Mouse (Mus musculus): ENCODE results near the gene Poldip2.
"Not testable (repeated sequence)": the region's sequence is repeated elsewhere in the genome, so short reads cannot be mapped to it uniquely, and the experiment has no call there.

Gene Poldip2

GRCm38 (mm10) chr11:78500623-78501202, 11.3 kb upstream of the Poldip2 start:
- in situ Hi-C loops (cut with MseI, MboI): no loop called here

- in situ Hi-C loops (cut with MseI, MboI): no loop called here
Measured at GRCm38 (mm10) chr11:78501529-78501928, 10.5 kb upstream of the Poldip2 start.

GRCm38 (mm10) chr11:78502909-78503650, 8.9 kb upstream of the Poldip2 start, which contains the start of gene Sebox:
TSS of gene Sebox (plus strand) at chr11:78503447.
- in situ Hi-C loops (cut with MseI, MboI): no loop called here

GRCm38 (mm10) chr11:78505430-78505829, 6.6 kb upstream of the Poldip2 start:
- in situ Hi-C loops (cut with MseI, MboI): no loop called here

- in situ Hi-C loops (cut with MseI, MboI): no loop called here
Measured at GRCm38 (mm10) chr11:78509148-78509547, 2.8 kb upstream of the Poldip2 start.

GRCm38 (mm10) chr11:78513106-78513790, 1.3 kb downstream of the Poldip2 start:
- in situ Hi-C loops (cut with MseI, MboI): no loop called here

- in situ Hi-C loops (cut with MseI, MboI): no loop called here
Measured at GRCm38 (mm10) chr11:78515549-78516325, 3.7 kb downstream of the Poldip2 start.

GRCm38 (mm10) chr11:78518931-78519330, 6.9 kb downstream of the Poldip2 start:
- in situ Hi-C loops (cut with MseI, MboI): no loop called here

- in situ Hi-C loops (cut with MseI, MboI): no loop called here
Measured at GRCm38 (mm10) chr11:78521880-78522279, 9.9 kb downstream of the Poldip2 start.

- in situ Hi-C loops (cut with MseI, MboI): no loop called here
Measured at GRCm38 (mm10) chr11:78522481-78522997, 10.5 kb downstream of the Poldip2 start.

GRCm38 (mm10) chr11:78523241-78523955, 11.4 kb downstream of the Poldip2 start:
- in situ Hi-C loops (cut with MseI, MboI): no loop called here

- in situ Hi-C loops (cut with MseI, MboI): no loop called here
Measured at GRCm38 (mm10) chr11:78524838-78525237, 12.8 kb downstream of the Poldip2 start.

GRCm38 (mm10) chr11:78528714-78529113, 16.7 kb downstream of the Poldip2 start:
- in situ Hi-C loops (cut with MseI, MboI): no loop called here

GRCm38 (mm10) chr11:78530001-78530400, 18.0 kb downstream of the Poldip2 start:
- in situ Hi-C loops (cut with MseI, MboI): no loop called here

GRCm38 (mm10) chr11:78531046-78531445, 19.1 kb downstream of the Poldip2 start:
- in situ Hi-C loops (cut with MseI, MboI): no loop called here

- in situ Hi-C loops (cut with MseI, MboI): not testable (repeated sequence)
Measured at GRCm38 (mm10) chr11:78531515-78531914, 19.5 kb downstream of the Poldip2 start.

- in situ Hi-C loops (cut with MseI, MboI): no loop called here
Measured at GRCm38 (mm10) chr11:78534516-78534915, 22.5 kb downstream of the Poldip2 start.

- in situ Hi-C loops (cut with MseI, MboI): no loop called here
Measured at GRCm38 (mm10) chr11:78535376-78536079, 23.5 kb downstream of the Poldip2 start.

GRCm38 (mm10) chr11:78536080-78536689, 24.2 kb downstream of the Poldip2 start, which contains the start of the genes Tnfaip1 and Ift20:
TSS of gene Tnfaip1 (minus strand) at chr11:78536332.
TSS of gene Ift20 (plus strand) at chr11:78536361.
- in situ Hi-C loops (cut with MseI, MboI): no loop called here

- in situ Hi-C loops (cut with MseI, MboI): no loop called here
Measured at GRCm38 (mm10) chr11:78536690-78537084, 24.7 kb downstream of the Poldip2 start.
